Mouse (Mus musculus): ENCODE data around the gene Cfd. TPM values are rescaled to one million over a fixed set of nuclear protein-coding genes. Genes with fewer than 3 reads are reported as not detected.

Gene Cfd
- total and polyA plus RNA-seq, 3 experiments, result 0.26 TPM; not detected in 2

DNA sequence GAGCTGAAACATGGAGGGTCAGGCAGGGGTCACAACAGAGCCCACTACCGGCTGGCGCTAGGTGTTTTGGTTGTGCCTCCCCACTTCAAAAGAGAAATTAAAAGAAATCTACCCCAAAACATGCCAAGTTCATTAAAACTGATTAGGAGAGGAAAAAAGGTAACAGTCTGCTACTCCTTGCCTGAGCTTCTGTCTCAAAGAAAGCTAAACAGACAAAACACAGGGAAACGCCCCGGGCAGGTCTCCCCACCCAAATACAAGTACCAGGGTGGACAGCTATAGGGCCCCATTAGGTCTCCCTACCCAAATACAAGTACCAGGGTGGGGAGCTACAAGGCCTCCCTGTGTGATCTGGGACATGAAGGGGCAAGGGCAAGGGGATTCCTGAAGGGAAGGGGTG lies 19.9 kb downstream of the Cfd start, which contains the start of gene Gm26602:
TSS of gene Gm26602 (plus strand) at position 301 of the 400 bp plus-strand sequence.
- Histone ChIP-seq H3K79me2 (replicated peaks; ENCODE audit: control insufficient read depth, extremely low read depth, insufficient read depth, poor library complexity, severe bottlenecking) (no peaks in the 10 kb centered on the region), H3K36me3 (replicated peaks in 1 of 2; ENCODE audit: control insufficient read depth in 1 of 2, insufficient read depth in 1 of 2, low read length in 1 of 2) (peaks cover 15 to 64% of the 10 kb centered on the region in 2 experiments), H3K27ac (ENCODE audit: insufficient read depth, low read depth) (no peak within 1 kb of the TSS), H3K4me3 (replicated peaks in 1 of 3; ENCODE audit: low read depth in 2 of 3, low read length in 2 of 3, poor library complexity in 1 of 3) (no peak within 1 kb of the TSS), H3K9ac (ENCODE audit: insufficient read depth, low read depth) (no peak within 1 kb of the TSS), H3K27me3 (replicated peaks) (no peaks in the 10 kb centered on the region), H3K9me3 (replicated peaks; ENCODE audit: low read length) (no peaks in the 10 kb centered on the region), H3K4me1 (ENCODE audit: control insufficient read depth in 1 of 2, insufficient read depth in 2 of 2) (peaks cover 11 to 32% of the 10 kb centered on the region in 2 experiments), H3K4me2 (ENCODE audit: insufficient read depth, low read depth, poor library complexity, severe bottlenecking) (no peak within 1 kb of the TSS)
- dilution Hi-C loops (cut with MboI; ENCODE audit: extremely low pct_ligation_motif_present, extremely low pct_unique_long_range_greater_than_20kb, low sequenced_read_pairs), result no loop called here
- TF ChIP-seq JUN (IDR thresholded peaks at IDR 0.05; ENCODE audit: insufficient read depth, low read depth, low read length), result no peak
- no peak for TF ChIP-seq USF1 (IDR thresholded peaks at IDR 0.05; ENCODE audit: low read depth, low read length)
- TF ChIP-seq MEF2A (IDR thresholded peaks at IDR 0.05; ENCODE audit: borderline replicate concordance, low read depth, low read length), result no peak
- TF ChIP-seq CHD2 (IDR thresholded peaks at IDR 0.05; ENCODE audit: low read length), result no peak
- TF ChIP-seq HCFC1 (IDR thresholded peaks at IDR 0.05; ENCODE audit: low read depth, low read length), result no peak
- no peak for TF ChIP-seq TCF12 (IDR thresholded peaks at IDR 0.05; ENCODE audit: low read depth, low read length)
- TF ChIP-seq CTCF (conservative IDR thresholded peaks at IDR 0.05 in 1 of 2, IDR thresholded peaks at IDR 0.05 in 1 of 2; ENCODE audit: low read depth in 2 of 2, low read length in 2 of 2), result no peak
- no peak for TF ChIP-seq MYC (IDR thresholded peaks at IDR 0.05; ENCODE audit: low read depth, low read length)
- TF ChIP-seq MAZ (IDR thresholded peaks at IDR 0.05; ENCODE audit: low read depth, low read length), result no peak
- in situ Hi-C loops (cut with MboI; ENCODE audit: low pct_ligation_motif_present, low pct_unique_long_range_greater_than_20kb, low sequenced_read_pairs), result no loop called here
- DNase-seq (ENCODE audit: extremely low read depth), result no peak

DNA sequence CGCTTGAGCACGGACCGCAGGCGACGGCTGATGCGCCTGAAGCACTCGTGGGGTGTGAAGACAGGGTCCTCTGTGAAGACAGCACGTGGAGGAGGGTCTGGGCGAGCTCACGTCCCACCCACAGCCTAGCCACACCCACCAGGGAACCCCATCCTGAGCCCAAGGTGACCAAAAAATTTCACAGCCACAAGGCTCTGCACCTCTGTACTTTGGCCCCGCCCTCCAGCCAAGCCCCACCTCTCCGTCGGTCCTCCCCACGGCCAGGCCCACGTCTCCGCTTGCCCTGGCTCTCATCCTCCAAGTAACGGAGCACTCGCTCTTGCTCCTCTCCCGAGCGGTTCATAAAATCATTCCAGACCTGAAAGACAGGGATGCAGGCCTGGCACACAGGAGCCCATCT lies 21.8 kb downstream of the Cfd start:
- in situ Hi-C loops (cut with MboI; ENCODE audit: low pct_ligation_motif_present, low pct_unique_long_range_greater_than_20kb, low sequenced_read_pairs), result no loop called here
- no peak overlapping the region for H3K9ac ChIP-seq (ENCODE audit: insufficient read depth, low read depth)
- H3K36me3 ChIP-seq (replicated peaks in 1 of 2; ENCODE audit: control insufficient read depth in 1 of 2, insufficient read depth in 1 of 2, low read length in 1 of 2), result peaks cover 8 to 46% of the 10 kb centered on the region in 2 experiments
- dilution Hi-C loops (cut with MboI; ENCODE audit: extremely low pct_ligation_motif_present, extremely low pct_unique_long_range_greater_than_20kb, low sequenced_read_pairs), result no loop called here
- no peak overlapping the region for H3K27ac ChIP-seq (ENCODE audit: insufficient read depth, low read depth)
- no peak for DNase-seq (ENCODE audit: extremely low read depth)
- H3K4me3 ChIP-seq (replicated peaks in 1 of 3; ENCODE audit: low read depth in 2 of 3, low read length in 2 of 3, poor library complexity in 1 of 3), result no peak overlapping the region
- no peaks in the 10 kb centered on the region; the same call in 1 of the 2 replicates for H3K79me2 ChIP-seq (replicated peaks; ENCODE audit: control insufficient read depth, extremely low read depth, insufficient read depth, poor library complexity, severe bottlenecking)
- H3K4me2 ChIP-seq (ENCODE audit: insufficient read depth, low read depth, poor library complexity, severe bottlenecking), result no peak overlapping the region
- no peak for TF ChIP-seq IRF4 (IDR thresholded peaks at IDR 0.05; ENCODE audit: low read depth, low read length)
- TF ChIP-seq NELFE (IDR thresholded peaks at IDR 0.05; ENCODE audit: low read depth, low read length), result no peak
- no peak for TF ChIP-seq USF2 (conservative IDR thresholded peaks at IDR 0.05; ENCODE audit: low read depth, low read length)
- no peak for TF ChIP-seq NRF1 (IDR thresholded peaks at IDR 0.05; ENCODE audit: low read depth, low read length)
- no peak for TF ChIP-seq SMC3 (IDR thresholded peaks at IDR 0.05; ENCODE audit: low read depth, low read length)
- no peak for TF ChIP-seq TCF12 (IDR thresholded peaks at IDR 0.05; ENCODE audit: low read depth, low read length)
- no peak for TF ChIP-seq MAZ (IDR thresholded peaks at IDR 0.05; ENCODE audit: low read depth, low read length)
- no peak for TF ChIP-seq USF1 (IDR thresholded peaks at IDR 0.05; ENCODE audit: low read depth, low read length)
- TF ChIP-seq UBTF (IDR thresholded peaks at IDR 0.05; ENCODE audit: low read depth, low read length), result no peak
- H3K27me3 ChIP-seq (replicated peaks), result no peaks in the 10 kb centered on the region
- no peaks in the 10 kb centered on the region for H3K9me3 ChIP-seq (replicated peaks; ENCODE audit: low read length)
- peaks cover 15 to 41% of the 10 kb centered on the region in 2 experiments for H3K4me1 ChIP-seq (ENCODE audit: control insufficient read depth in 1 of 2, insufficient read depth in 2 of 2)
